Mouse (Mus musculus) liver, adult 2 months (tissue): ENCODE data around the gene Ces2f. TPM values are rescaled to one million over a fixed set of nuclear protein-coding genes. Genes with fewer than 3 reads are reported as not detected.
"Not testable (repeated sequence)": the region's sequence is repeated elsewhere in the genome, so short reads cannot be mapped to it uniquely, and the experiment has no call there.

Experiments used
- DNase-seq: peaks from one replicate; pipeline ENCODE4 v3.0.0-alpha.2; 2011; ENCODE audit warnings: low read depth, low spot score; ENCODE audit errors: extremely low read depth
- H3K27ac ChIP-seq: fragments of 200-500 bp; replicated peaks from 2 replicates; pipeline ENCODE4 v1.5.1; 2012; ENCODE audit warnings: low read depth, mild to moderate bottlenecking, control low read depth, inconsistent platforms, low read length; ENCODE audit not compliant: insufficient read depth
- H3K27me3 ChIP-seq: fragments of 200-500 bp; 2 replicates; pipeline ENCODE4 v1.6.1; 2012; ENCODE audit warnings: mild to moderate bottlenecking, moderate library complexity, low read length, inconsistent platforms; ENCODE audit not compliant: control insufficient read depth, insufficient read depth
- H3K36me3 ChIP-seq: fragments of 200-500 bp; 2 replicates; pipeline ENCODE4 v1.6.1; 2012; ENCODE audit warnings: low read length, inconsistent platforms; ENCODE audit not compliant: control insufficient read depth, insufficient read depth
- H3K4me1 ChIP-seq: fragments of 200-500 bp; 2 replicates; pipeline ENCODE4 v1.6.1; 2011; ENCODE audit warnings: low read length; ENCODE audit not compliant: control insufficient read depth, insufficient read depth
- H3K4me3 ChIP-seq: fragments of 200-500 bp; 2 replicates; pipeline ENCODE4 v1.5.1; 2011; ENCODE audit warnings: low read depth, mild to moderate bottlenecking, control low read depth, low read length, moderate library complexity; ENCODE audit not compliant: insufficient read depth
- H3K79me2 ChIP-seq: fragments of 200-500 bp; 2 replicates; pipeline ENCODE4 v1.6.1; 2012; ENCODE audit warnings: inconsistent platforms, mild to moderate bottlenecking, low read length, moderate library complexity; ENCODE audit not compliant: control insufficient read depth, insufficient read depth
- H3K9ac ChIP-seq: fragments of 200-500 bp; 2 replicates; pipeline ENCODE4 v1.6.1; 2012; ENCODE audit warnings: low read depth, mild to moderate bottlenecking, control low read depth, inconsistent platforms, low read length
- CTCF ChIP-seq: fragments of 200-500 bp; IDR thresholded peaks from 2 replicates; pipeline ENCODE4 v1.5.1; 2011; ENCODE audit warnings: low read depth, low read length, control low read depth
- POLR2A ChIP-seq: fragments of 200-500 bp; IDR thresholded peaks from 2 replicates; pipeline ENCODE4 v1.6.1; 2011; ENCODE audit warnings: low read length, control low read depth; ENCODE audit not compliant: insufficient read depth; ENCODE audit errors: extremely low read depth
- WGBS: fragments of 180-500 bp; shearing (Covaris S2); methylation state at CpG from one replicate; pipeline ENCODE4 v1.1.7; 2018; 5-methylcytosine and 5-hydroxymethylcytosine counted together
- polyA plus RNA-seq: library from polyadenylated mRNA; depleted of rRNA; stranded (reverse); fragments of >200 nt; gene quantifications from 2 replicates; pipeline ENCODE4 v1.2.3, GENCODE M21; 2012; rRNA removed
- total RNA-seq: library from RNA; depleted of rRNA; stranded (reverse); fragments of >200 nt; gene quantifications from 2 replicates; pipeline ENCODE4 v1.2.3, GENCODE M21; 2014; rRNA removed

The Ces2f gene
- total RNA-seq = not detected in 2 replicates
- not detected in 2 replicates for polyA plus RNA-seq

DNA sequence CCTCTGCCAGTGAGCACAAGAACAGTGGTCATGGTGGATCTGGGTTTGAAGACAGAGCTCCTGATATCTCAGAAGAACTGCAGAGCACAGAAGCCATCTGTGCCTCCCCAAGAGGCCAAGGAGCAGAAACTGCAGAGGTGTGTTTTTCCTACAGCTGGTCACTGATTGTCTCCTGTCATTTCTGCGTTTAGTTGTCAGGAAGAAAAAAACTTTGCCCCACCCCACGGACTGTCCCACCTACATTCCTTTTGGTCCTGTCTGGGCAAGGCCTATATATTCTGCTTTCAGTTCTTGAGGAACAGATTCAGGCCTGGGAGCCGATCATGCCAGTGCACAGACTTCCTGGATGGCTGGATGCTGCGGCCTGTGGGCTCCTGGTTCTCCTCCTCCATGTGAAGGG, at the start of gene Ces2f:
Gene Ces2f (plus strand): TSS at position 301 of the 400 bp plus-strand sequence.
- H3K79me2 ChIP-seq = no peaks in the 10 kb centered on the region
- no peaks in the 10 kb centered on the region for H3K27me3 ChIP-seq
- DNase-seq = no peak
- TF ChIP-seq POLR2A (no peak), CTCF (no peak)
- no peaks in the 10 kb centered on the region for H3K36me3 ChIP-seq
- H3K9ac ChIP-seq = no peak within 1 kb of the TSS
- H3K4me1 ChIP-seq = no peaks in the 10 kb centered on the region
- H3K4me3 ChIP-seq = no peak within 1 kb of the TSS
- no peak within 1 kb of the TSS for H3K27ac ChIP-seq
- WGBS = 85% methylated on average over 4 of the region's 4 CpGs

DNA sequence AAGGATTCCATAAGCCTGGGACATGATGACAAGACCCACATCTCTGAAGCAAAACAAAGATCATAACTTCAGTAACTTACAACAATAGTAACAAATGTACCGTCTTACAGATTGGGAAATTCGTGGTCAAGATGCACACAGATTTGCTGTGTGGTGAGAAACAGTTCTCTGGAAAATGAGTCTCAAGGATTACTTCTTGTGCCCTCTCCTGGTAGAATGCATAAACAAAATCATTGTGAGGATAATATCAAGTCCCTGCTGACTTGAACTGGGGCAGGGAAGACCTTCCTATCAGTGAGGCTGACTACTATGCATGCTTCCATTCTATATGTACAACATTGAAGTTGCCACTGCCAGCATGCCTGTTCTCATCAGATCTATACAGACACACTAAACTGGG, 45.4 kb upstream of the Ces2f start:
- Histone ChIP-seq H3K9ac (no peak overlapping the region), H3K27ac (no peak overlapping the region), H3K36me3 (no peaks in the 10 kb centered on the region), H3K4me1 (no peaks in the 10 kb centered on the region), H3K4me3 (no peak overlapping the region), H3K79me2 (no peaks in the 10 kb centered on the region), H3K27me3 (no peaks in the 10 kb centered on the region)
- WGBS = 75% methylated on average over 2 of the region's 2 CpGs
- peak; percentile 33 for DNase-seq
- TF ChIP-seq POLR2A (no peak), CTCF (no peak; the same call in 1 of the 2 replicates)

GRCm38 (mm10) chr8:104907111-104907510, 40.0 kb upstream of the Ces2f start:
- TF ChIP-seq CTCF (no peak), POLR2A (no peak)
- DNase-seq = no peak
- Histone ChIP-seq H3K9ac (no peak overlapping the region), H3K79me2 (no peaks in the 10 kb centered on the region), H3K27me3 (no peaks in the 10 kb centered on the region), H3K27ac (no peak overlapping the region), H3K4me1 (peaks cover 5% of the 10 kb centered on the region; the same call in 1 of the 2 replicates), H3K36me3 (no peaks in the 10 kb centered on the region), H3K4me3 (no peak overlapping the region)
- WGBS = 57% methylated on average over 1 of the region's 1 CpGs

DNA sequence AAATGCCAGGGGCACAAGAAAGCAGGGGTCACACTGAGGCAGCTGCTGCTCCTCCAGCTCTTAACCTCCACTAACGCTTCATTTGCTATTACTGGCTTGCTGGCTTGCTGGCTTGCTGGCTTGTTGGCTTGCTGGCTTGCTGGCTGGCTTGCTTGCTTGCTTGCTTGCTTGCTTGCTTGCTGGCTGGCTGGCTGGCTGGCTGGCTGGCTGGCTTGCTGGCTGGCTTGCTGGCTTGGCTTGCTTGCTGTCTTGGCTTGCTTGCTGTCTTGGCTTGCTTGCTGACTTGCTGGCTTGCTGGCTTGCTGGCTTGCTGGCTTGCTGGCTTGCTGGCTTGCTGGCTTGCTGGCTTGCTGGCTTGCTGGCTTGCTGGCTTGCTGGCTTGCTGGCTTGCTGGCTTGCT, 38.1 kb upstream of the Ces2f start:
- WGBS = 19% methylated on average over 1 of the region's 1 CpGs

DNA sequence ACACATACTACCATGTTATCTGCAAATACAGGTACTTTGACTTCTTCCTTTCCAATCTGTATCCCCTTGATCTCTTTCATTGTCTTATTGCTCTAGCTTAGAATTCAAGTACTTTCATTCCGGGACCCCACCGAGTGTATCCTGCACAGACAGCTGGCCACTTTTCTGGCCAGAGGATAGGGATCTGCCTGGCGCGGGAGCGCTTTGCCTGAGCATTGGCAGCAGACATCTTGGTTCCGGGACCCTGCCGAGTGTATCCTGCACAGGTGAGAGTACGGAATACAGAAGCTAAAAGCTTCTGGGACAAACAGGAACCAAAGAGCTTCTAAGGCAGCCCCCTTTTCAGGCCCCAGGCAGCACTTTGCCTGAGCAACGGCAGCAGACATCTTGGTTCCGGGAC, 37.5 kb upstream of the Ces2f start:
- H3K4me1 ChIP-seq, DNase-seq, H3K36me3 ChIP-seq, H3K27ac ChIP-seq, H3K9ac ChIP-seq, H3K79me2 ChIP-seq, H3K4me3 ChIP-seq, H3K27me3 ChIP-seq: not testable (repeated sequence)
- 94% methylated on average over 10 of the region's 10 CpGs for WGBS

More for the DNA sequence above, 38.1 kb upstream of the Ces2f start:
- 0 out of 2 replicates have a peak overlapping the region, but pooled peaks have one; percentile 7 for H3K27ac ChIP-seq
- H3K27me3 ChIP-seq, H3K36me3 ChIP-seq, H3K4me1 ChIP-seq, H3K79me2 ChIP-seq, H3K4me3 ChIP-seq, H3K9ac ChIP-seq: not testable (repeated sequence)
- peak; percentile 75 for DNase-seq

DNA sequence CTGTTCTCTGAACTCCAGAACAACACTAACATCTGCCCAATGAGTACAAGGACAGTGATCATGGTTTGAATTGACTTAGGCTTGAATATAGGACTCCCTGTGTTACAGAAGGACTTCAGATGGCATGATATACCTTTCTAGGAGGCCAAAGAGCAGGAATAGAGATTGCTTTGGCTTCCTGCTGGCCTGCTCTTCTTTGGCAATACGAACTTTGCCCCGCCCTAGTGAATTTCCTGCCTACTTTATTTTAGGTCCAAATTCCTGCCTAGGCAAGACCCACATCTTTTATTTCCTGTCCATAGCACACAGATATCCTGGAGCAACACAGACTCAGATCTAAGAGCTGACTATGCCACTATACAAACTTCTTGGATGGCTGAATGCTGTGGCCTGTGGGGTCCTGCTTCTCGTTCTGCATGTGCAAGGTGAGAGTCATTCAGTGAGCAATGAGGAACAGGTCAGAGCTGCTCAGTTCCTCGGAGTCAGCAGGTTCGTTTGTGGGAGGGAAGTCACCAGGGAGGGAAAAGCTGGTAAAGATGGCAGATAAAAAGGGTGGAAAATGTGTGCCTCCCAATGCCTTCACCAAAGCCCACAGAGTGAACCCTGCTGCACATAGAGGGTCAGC, 21.1 kb upstream of the Ces2f start, which contains the start of gene Ces2e:
Gene Ces2e (plus strand): TSS at position 289 of the 625 bp plus-strand sequence.
- peaks cover 5% of the 10 kb centered on the region for H3K36me3 ChIP-seq
- 0 out of 2 replicates have a peak within 1 kb of the TSS, but pooled peaks have one; percentile 3 for H3K9ac ChIP-seq
- peak; percentile 91 for DNase-seq
- no peaks in the 10 kb centered on the region for H3K79me2 ChIP-seq
- H3K27ac ChIP-seq = peak within 1 kb of the TSS; percentile 40
- no peak for TF ChIP-seq CTCF
- no peak for TF ChIP-seq POLR2A
- 17% methylated on average over 5 of the region's 5 CpGs for WGBS
- H3K4me1 ChIP-seq = peaks cover 16% of the 10 kb centered on the region
- H3K4me3 ChIP-seq = peak within 1 kb of the TSS; percentile 26
- no peaks in the 10 kb centered on the region for H3K27me3 ChIP-seq
